Mouse (Mus musculus): ENCODE measurements at regions not wholly inside any gene's neighbourhood (a gene's known extent, or its start where the extent isn't known, plus 50 kb on each side); places are given as distances from the start of the nearest gene placed in this dataset.

DNA sequence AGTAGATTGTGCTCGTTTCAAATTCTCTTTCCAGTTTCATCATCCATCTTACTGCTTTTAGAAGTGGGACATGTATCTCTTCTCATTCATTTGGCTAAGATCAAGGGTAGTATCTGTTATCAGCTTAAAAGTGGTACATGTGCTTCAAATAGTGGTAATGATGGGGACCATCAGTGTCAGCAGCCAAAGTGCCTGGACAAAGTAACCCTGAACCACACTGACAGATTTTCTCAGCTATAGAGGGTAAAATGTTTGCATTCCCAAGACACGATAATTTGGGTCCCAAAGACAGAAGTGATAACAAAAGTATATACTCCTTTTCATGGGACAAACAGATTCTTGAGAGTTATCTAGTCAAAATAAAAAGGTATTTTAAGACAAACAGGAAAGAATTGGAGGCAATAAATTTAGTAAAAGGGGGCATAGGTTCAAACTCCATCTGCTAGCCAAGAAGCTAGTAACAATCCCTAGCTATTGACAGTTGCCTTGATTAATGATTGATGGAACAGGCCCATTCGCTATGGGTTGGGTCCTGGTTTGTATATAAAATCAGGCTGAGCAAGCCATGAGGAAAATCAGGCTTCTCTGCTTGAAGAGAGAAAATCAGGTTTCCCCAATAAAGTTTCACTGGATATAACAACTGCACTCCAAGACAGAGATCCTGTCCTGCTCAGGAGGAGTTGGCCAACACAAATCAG lies 189.5 kb downstream of the Tph2 start:
- WGBS, result 22% methylated on average over 3 of the region's 3 CpGs
- no peak overlapping the region for H3K27ac ChIP-seq (ENCODE audit: low read depth)
- no peak overlapping the region for H3K9ac ChIP-seq
- no peaks in the 10 kb centered on the region for H3K36me3 ChIP-seq (ENCODE audit: insufficient read depth)
- no peak overlapping the region for H3K4me2 ChIP-seq
- ATAC-seq (ENCODE audit: insufficient read depth), result no peak
- H3K27me3 ChIP-seq (ENCODE audit: insufficient read depth, low read length), result no peaks in the 10 kb centered on the region
- H3K9me3 ChIP-seq (ENCODE audit: low read depth, low read length), result no peaks in the 10 kb centered on the region
- H3K4me1 ChIP-seq (ENCODE audit: insufficient read depth), result no peaks in the 10 kb centered on the region
- no peak for TF ChIP-seq CTCF (IDR thresholded peaks at IDR 0.05; ENCODE audit: low read depth)
- no peak for DNase-seq
- H3K4me3 ChIP-seq (ENCODE audit: low read depth, low read length), result no peak overlapping the region

DNA sequence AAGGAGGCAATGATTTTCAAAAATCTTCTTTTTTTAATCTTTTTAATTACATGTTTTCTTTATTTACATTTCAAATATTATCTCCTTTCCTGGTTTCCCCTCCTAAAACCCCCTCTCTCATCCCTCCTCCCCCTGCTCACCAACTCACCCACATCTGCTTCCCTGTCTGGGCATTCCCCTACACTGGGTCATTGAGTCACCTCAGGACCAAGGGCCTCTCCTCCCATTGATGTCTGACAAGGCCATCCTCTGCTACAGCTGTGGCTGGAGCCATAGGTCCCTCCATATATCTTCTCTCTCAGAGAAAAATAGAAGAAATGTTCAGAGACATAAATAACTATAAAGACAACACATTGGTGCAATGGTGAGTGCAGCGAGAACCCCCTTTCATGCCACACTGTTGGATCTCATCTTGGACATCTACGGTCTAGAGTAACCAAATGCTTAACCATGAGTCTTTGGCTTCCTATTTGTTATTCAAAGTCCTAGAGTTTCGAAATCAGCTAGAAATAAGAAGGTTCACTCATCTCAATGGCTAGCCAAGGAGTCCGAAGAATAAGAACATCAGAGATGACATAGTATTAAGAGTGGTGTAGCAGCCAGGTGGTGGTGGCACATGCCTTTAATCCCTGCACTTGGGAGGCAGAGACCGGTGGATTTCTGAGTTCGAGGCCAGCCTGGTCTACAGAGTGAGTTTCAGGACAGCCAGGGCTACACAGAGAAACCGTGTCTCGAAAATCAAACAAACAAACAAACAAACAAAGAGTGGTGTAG lies 186.5 kb upstream of the Trhde start:
- no peak for TF ChIP-seq CTCF (IDR thresholded peaks at IDR 0.05; ENCODE audit: low read depth)
- Histone ChIP-seq H3K27ac (ENCODE audit: low read depth) (no peak overlapping the region), H3K9ac (no peak overlapping the region), H3K27me3 (ENCODE audit: insufficient read depth, low read length) (no peaks in the 10 kb centered on the region), H3K9me3 (ENCODE audit: low read depth, low read length) (no peaks in the 10 kb centered on the region), H3K36me3 (ENCODE audit: insufficient read depth) (no peaks in the 10 kb centered on the region), H3K4me2 (no peak overlapping the region), H3K4me1 (ENCODE audit: insufficient read depth) (no peaks in the 10 kb centered on the region), H3K4me3 (ENCODE audit: low read depth, low read length) (no peak overlapping the region)
- WGBS, result 91% methylated on average over 8 of the region's 8 CpGs
- DNase-seq (no peak), ATAC-seq (ENCODE audit: insufficient read depth) (no peak)

DNA sequence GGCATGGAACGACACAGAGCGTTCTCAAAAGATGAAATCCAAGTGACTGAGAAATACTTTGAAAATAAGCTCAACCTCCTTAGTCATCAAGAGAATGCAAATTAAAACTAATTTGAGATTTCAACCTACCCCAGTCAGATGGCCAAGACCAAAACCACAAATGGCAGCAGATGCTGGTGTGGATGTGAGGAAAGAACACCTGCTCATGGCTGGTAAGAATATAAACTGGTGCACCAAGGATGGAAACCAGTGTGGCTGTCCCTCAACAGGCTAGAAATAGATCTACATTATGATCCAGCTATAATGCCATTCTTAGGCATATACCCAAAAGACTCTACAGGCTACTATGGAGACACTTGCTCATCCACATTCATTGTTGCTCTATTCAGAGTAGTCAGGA lies 170.3 kb upstream of the Trhde start:
- no peak overlapping the region for H3K4me3 ChIP-seq (ENCODE audit: low read depth, low read length)
- H3K4me2 ChIP-seq, result no peak overlapping the region
- H3K4me1 ChIP-seq (ENCODE audit: insufficient read depth), result no peaks in the 10 kb centered on the region
- H3K9me3 ChIP-seq (ENCODE audit: low read depth, low read length), result no peaks in the 10 kb centered on the region
- no peak for TF ChIP-seq CTCF (IDR thresholded peaks at IDR 0.05; ENCODE audit: low read depth)
- no peaks in the 10 kb centered on the region for H3K36me3 ChIP-seq (ENCODE audit: insufficient read depth)
- ATAC-seq (ENCODE audit: insufficient read depth), result no peak
- no peaks in the 10 kb centered on the region for H3K27me3 ChIP-seq (ENCODE audit: insufficient read depth, low read length)
- WGBS, result 69% methylated on average over 2 of the region's 2 CpGs
- no peak overlapping the region for H3K27ac ChIP-seq (ENCODE audit: low read depth)
- no peak overlapping the region for H3K9ac ChIP-seq
- DNase-seq, result no peak

DNA sequence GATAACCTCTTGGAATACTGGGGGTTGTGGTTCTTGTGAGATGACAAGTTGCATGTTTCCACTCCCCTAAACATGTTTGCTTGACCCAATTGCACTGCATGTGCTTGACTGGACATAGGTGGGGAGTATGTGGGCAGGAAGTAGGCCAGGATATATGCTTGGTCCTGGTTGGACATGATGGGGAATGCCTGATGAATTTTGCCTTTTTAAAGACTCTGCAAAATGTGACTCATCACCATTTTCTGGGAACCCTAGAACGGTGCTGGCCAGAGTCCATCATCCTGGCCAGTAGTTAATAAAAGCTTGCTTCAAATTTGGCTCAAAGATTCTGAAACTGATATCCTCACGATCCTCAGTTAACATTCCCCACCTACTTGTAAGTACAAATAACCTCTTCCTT lies 161.5 kb upstream of the Trhde start:
- 77% methylated on average over 2 of the region's 2 CpGs for WGBS
- no peak overlapping the region for H3K27ac ChIP-seq (ENCODE audit: low read depth)
- H3K4me3 ChIP-seq (ENCODE audit: low read depth, low read length), result no peak overlapping the region
- H3K36me3 ChIP-seq (ENCODE audit: insufficient read depth), result no peaks in the 10 kb centered on the region
- H3K9ac ChIP-seq, result no peak overlapping the region
- H3K9me3 ChIP-seq (ENCODE audit: low read depth, low read length), result no peaks in the 10 kb centered on the region
- H3K27me3 ChIP-seq (ENCODE audit: insufficient read depth, low read length), result no peaks in the 10 kb centered on the region
- no peaks in the 10 kb centered on the region for H3K4me1 ChIP-seq (ENCODE audit: insufficient read depth)
- TF ChIP-seq CTCF (IDR thresholded peaks at IDR 0.05; ENCODE audit: low read depth), result no peak
- no peak overlapping the region for H3K4me2 ChIP-seq
- DNase-seq, result no peak
- no peak for ATAC-seq (ENCODE audit: insufficient read depth)

DNA sequence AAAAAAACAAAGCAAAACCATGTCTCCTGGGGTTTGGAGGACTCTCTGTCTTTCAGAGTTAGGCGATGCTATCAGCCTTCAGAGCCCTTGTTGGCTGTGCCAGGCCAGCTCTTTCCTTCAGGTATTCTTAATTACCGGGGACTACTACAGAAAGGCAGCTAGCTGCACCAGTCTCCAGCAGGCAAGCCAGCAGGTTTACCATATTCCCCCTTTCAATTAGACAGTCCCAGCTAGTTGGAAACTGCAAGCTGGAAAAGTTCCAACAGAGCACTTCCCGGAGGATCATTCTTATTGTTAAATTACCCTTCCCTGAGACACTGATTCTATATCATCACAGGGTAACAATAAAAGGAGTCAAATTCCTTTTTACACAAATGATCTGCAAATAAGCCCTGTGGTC lies 155.8 kb upstream of the Trhde start:
- 56% methylated on average over 3 of the region's 3 CpGs for WGBS
- Histone ChIP-seq H3K4me1 (ENCODE audit: insufficient read depth) (no peaks in the 10 kb centered on the region), H3K9ac (no peak overlapping the region), H3K4me3 (ENCODE audit: low read depth, low read length) (no peak overlapping the region), H3K9me3 (ENCODE audit: low read depth, low read length) (no peaks in the 10 kb centered on the region), H3K4me2 (no peak overlapping the region), H3K27ac (ENCODE audit: low read depth) (no peak overlapping the region), H3K36me3 (ENCODE audit: insufficient read depth) (no peaks in the 10 kb centered on the region), H3K27me3 (ENCODE audit: insufficient read depth, low read length) (no peaks in the 10 kb centered on the region)
- ATAC-seq (ENCODE audit: insufficient read depth) (no peak), DNase-seq (no peak)
- no peak for TF ChIP-seq CTCF (IDR thresholded peaks at IDR 0.05; ENCODE audit: low read depth)

DNA sequence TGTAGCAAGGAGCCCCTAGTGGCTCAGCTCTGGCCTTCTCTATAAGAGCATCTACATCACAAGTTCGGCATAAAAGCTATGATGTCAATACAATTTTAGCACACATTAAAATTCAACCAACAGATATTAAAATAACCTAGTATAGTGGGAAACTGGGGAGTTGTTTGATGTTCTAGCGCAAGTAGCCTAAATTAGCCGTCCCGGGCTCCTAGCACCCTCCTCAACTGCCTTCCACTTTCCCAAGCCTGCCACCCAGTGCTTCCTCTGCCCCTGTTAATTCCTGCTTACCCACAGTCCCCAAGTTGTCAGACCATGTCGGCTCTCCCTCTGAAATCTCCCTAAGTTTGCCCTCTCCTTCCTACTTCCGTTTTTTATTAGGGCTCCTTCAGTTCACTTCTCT lies 154.2 kb upstream of the Trhde start:
- DNase-seq, result no peak
- Histone ChIP-seq H3K4me2 (no peak overlapping the region), H3K27ac (ENCODE audit: low read depth) (no peak overlapping the region), H3K9me3 (ENCODE audit: low read depth, low read length) (no peaks in the 10 kb centered on the region), H3K27me3 (ENCODE audit: insufficient read depth, low read length) (no peaks in the 10 kb centered on the region), H3K4me1 (ENCODE audit: insufficient read depth) (no peaks in the 10 kb centered on the region), H3K4me3 (ENCODE audit: low read depth, low read length) (no peak overlapping the region), H3K9ac (no peak overlapping the region), H3K36me3 (ENCODE audit: insufficient read depth) (no peaks in the 10 kb centered on the region)
- 69% methylated on average over 6 of the region's 6 CpGs for WGBS
- no peak for ATAC-seq (ENCODE audit: insufficient read depth)
- TF ChIP-seq CTCF (IDR thresholded peaks at IDR 0.05; ENCODE audit: low read depth), result no peak

DNA sequence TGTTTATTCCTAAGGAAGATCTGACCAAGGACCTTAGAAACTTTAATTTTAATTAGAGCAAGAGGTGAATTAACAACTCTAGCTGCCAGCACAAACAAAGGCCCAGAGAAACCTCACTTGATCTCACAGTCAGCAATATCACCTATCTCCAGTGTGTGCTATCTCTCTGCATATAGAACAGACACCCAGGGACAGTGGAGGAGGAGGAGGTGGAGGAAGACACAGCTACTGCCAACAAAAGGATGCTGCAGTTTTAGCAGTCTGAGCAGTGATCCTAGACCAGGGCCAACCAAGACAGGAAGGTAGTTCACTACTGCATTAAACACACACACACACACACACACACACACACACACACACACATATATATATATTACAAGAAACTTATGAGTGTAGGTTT lies 153.5 kb upstream of the Trhde start:
- no peak for TF ChIP-seq CTCF (IDR thresholded peaks at IDR 0.05; ENCODE audit: low read depth)
- no peak for ATAC-seq (ENCODE audit: insufficient read depth)
- Histone ChIP-seq H3K4me3 (ENCODE audit: low read depth, low read length) (no peak overlapping the region), H3K27ac (ENCODE audit: low read depth) (no peak overlapping the region), H3K27me3 (ENCODE audit: insufficient read depth, low read length) (no peaks in the 10 kb centered on the region), H3K9ac (no peak overlapping the region), H3K4me2 (no peak overlapping the region), H3K4me1 (ENCODE audit: insufficient read depth) (no peaks in the 10 kb centered on the region), H3K9me3 (ENCODE audit: low read depth, low read length) (no peaks in the 10 kb centered on the region), H3K36me3 (ENCODE audit: insufficient read depth) (no peaks in the 10 kb centered on the region)
- DNase-seq, result no peak
